Mouse (Mus musculus): ENCODE results near the gene Ddx27.

- TF ChIP-seq CTCF (conservative IDR thresholded peaks at IDR 0.05; ENCODE audit: insufficient read depth, insufficient read length, low read depth, low read length) (no peak), POLR2A (IDR thresholded peaks at IDR 0.05; ENCODE audit: low read depth, low read length) (no peak)
These were observed 28.6 kb downstream of the Ddx27 start for GRCm38 (mm10) chr2:167043400-167044121.

All from kidney, adult 2 months (tissue).